Mouse (Mus musculus) activated CD4-positive, CD25-positive, alpha-beta regulatory T cell, adult 9 weeks (primary cell): ENCODE measurements around the gene Hist1h3h. TPM values are rescaled to one million over a fixed set of nuclear protein-coding genes. Genes with fewer than 3 reads are reported as not detected.

Source experiments
- polyA plus RNA-seq: library from polyadenylated mRNA; unstranded; fragments of 100-300 nt; shearing (Covaris generic); gene quantifications from one replicate; pipeline ENCODE4 v1.2.1, GENCODE M21; 2017

Hist1h3h gene
- not detected for polyA plus RNA-seq

GRCm38 (mm10) chr13:21717397-21718357 lies at the start of gene Hist1h3h:
Gene Hist1h3h (plus strand): TSS chr13:21717659.

GRCm38 (mm10) chr13:21677305-21677704 lies 40.2 kb upstream of the Hist1h3h start, which contains the start of gene Olfr1360:
Gene Olfr1360 (minus strand): TSS chr13:21677405.

GRCm38 (mm10) chr13:21697811-21698210 lies 19.6 kb upstream of the Hist1h3h start, which contains the start of gene Olfr1359:
Gene Olfr1359 (plus strand): TSS chr13:21698111.

GRCm38 (mm10) chr13:21715864-21716539 lies 1.5 kb upstream of the Hist1h3h start, which contains the start of the genes Hist1h2bl and Hist1h2ai:
Gene Hist1h2bl (minus strand): TSS chr13:21716143.
Gene Hist1h2ai (plus strand): TSS chr13:21716422.

GRCm38 (mm10) chr13:21721757-21722372 lies 4.4 kb downstream of the Hist1h3h start, which contains the start of gene Hist1h2bm:
Gene Hist1h2bm (plus strand): TSS chr13:21722044.

GRCm38 (mm10) chr13:21734906-21735767 lies 17.7 kb downstream of the Hist1h3h start, which contains the start of gene Hist1h4j:
Gene Hist1h4j (plus strand): TSS chr13:21735064.

GRCm38 (mm10) chr13:21750159-21751017 lies 32.9 kb downstream of the Hist1h3h start, which contains the start of gene Hist1h4k:
Gene Hist1h4k (minus strand): TSS chr13:21750505.

GRCm38 (mm10) chr13:21753524-21754285 lies 36.2 kb downstream of the Hist1h3h start, which contains the start of the genes Hist1h2ak and Hist1h2bn:
Gene Hist1h2ak (minus strand): TSS chr13:21753827.
Gene Hist1h2bn (plus strand): TSS chr13:21754123.

Other genes with a start within 250 kb of the Hist1h3h start
- not detected for gene Nkapl, start 249.2 kb upstream of the Hist1h3h start, polyA plus RNA-seq
- not detected for gene Zkscan4, start 238.8 kb upstream of the Hist1h3h start, polyA plus RNA-seq
- not detected for gene Gm10065, start 238.2 kb upstream of the Hist1h3h start, polyA plus RNA-seq
- gene AK157302, start 222.4 kb upstream of the Hist1h3h start, polyA plus RNA-seq: not detected
- gene Gm11273, start 216.2 kb upstream of the Hist1h3h start, polyA plus RNA-seq: 14.1 TPM
- 9.4 TPM for gene Zkscan8, start 186.5 kb upstream of the Hist1h3h start, polyA plus RNA-seq
- not detected for gene Olfr1366, start 174.9 kb upstream of the Hist1h3h start, polyA plus RNA-seq
- gene Olfr1535, start 157.8 kb upstream of the Hist1h3h start, polyA plus RNA-seq: not detected
- not detected for gene Olfr1364, start 135.9 kb upstream of the Hist1h3h start, polyA plus RNA-seq
- not detected for gene Olfr1362, start 103.6 kb upstream of the Hist1h3h start, polyA plus RNA-seq
- not detected for gene Olfr11, start 75.1 kb upstream of the Hist1h3h start, polyA plus RNA-seq
- not detected for gene Olfr1361, start 54.3 kb upstream of the Hist1h3h start, polyA plus RNA-seq
- gene Olfr1360, start 40.3 kb upstream of the Hist1h3h start, polyA plus RNA-seq: not detected
- gene Olfr1359, start 19.5 kb upstream of the Hist1h3h start, polyA plus RNA-seq: not detected
- not detected for gene Hist1h2bl, start 1.5 kb upstream of the Hist1h3h start, polyA plus RNA-seq
- gene Hist1h2ai, start 1.2 kb upstream of the Hist1h3h start, polyA plus RNA-seq: not detected
- gene Hist1h2bm, start 4.4 kb downstream of the Hist1h3h start, polyA plus RNA-seq: 0.72 TPM
- 0.42 TPM for gene Hist1h4j, start 17.4 kb downstream of the Hist1h3h start, polyA plus RNA-seq
- 15.6 TPM for gene Hist1h4k, start 32.8 kb downstream of the Hist1h3h start, polyA plus RNA-seq
- 2.0 TPM for gene Hist1h2ak, start 36.2 kb downstream of the Hist1h3h start, polyA plus RNA-seq
- 2.6 TPM for gene Hist1h2bn, start 36.5 kb downstream of the Hist1h3h start, polyA plus RNA-seq
- 10.2 TPM for gene Hist1h1b, start 63.0 kb downstream of the Hist1h3h start, polyA plus RNA-seq
- gene Hist1h3i, start 65.7 kb downstream of the Hist1h3h start, polyA plus RNA-seq: not detected
- not detected for gene Hist1h2an, start 69.6 kb downstream of the Hist1h3h start, polyA plus RNA-seq
- gene Hist1h2bp, start 69.8 kb downstream of the Hist1h3h start, polyA plus RNA-seq: 1.8 TPM
- 9.2 TPM for gene Hist1h2bq, start 92.5 kb downstream of the Hist1h3h start, polyA plus RNA-seq
- not detected for gene Hist1h2ao, start 92.8 kb downstream of the Hist1h3h start, polyA plus RNA-seq
- gene Hist1h4m, start 94.1 kb downstream of the Hist1h3h start, polyA plus RNA-seq: 32.8 TPM
- 20.2 TPM for gene Hist1h4n, start 114.5 kb downstream of the Hist1h3h start, polyA plus RNA-seq
- gene Hist1h2ap, start 115.8 kb downstream of the Hist1h3h start, polyA plus RNA-seq: 122 TPM
- gene Hist1h2br, start 116.1 kb downstream of the Hist1h3h start, polyA plus RNA-seq: 8.9 TPM
- gene Zfp184, start 227.4 kb downstream of the Hist1h3h start, polyA plus RNA-seq: 0.32 TPM